Mouse (Mus musculus): ENCODE results near the gene Klf13. TPM values are rescaled to one million over a fixed set of nuclear protein-coding genes. Genes with fewer than 3 reads are reported as not detected.
A peak's percentile ranks its signal among the peaks of the same experiment; 100 is the strongest.

Gene Klf13
- polyA plus RNA-seq, 1 experiment from 2014 or later, result 14.1 TPM

DNA sequence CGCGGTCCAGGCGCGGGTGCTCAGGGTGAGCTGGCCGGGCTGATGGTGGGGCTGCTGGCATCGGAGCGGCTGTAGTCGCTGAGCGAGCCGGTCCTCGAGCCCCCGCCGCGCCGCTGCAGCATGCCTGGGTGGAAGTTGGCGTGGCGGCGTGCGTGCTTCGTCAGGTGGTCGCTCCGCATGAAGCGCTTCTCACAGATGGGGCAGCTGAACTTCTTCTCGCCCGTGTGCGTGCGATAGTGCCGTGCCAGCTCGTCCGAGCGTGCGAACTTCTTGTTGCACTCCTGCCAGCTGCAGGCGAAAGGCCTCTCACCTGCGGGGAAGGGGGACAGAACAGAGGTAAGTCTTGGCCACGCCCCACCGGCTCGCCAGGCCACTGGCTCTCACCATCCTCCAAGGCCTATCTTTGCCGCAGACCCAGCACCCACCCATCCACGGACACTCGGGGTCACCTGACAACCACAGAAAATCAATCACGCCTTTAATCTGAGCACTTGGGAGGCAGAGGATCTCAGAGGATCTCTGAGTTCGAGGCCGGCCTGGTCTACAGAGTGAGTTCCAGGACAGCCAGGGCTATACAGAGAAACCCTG lies 47.1 kb downstream of the Klf13 start:
- Histone ChIP-seq H3K36me3 (peaks cover 26% of the 10 kb centered on the region), H3K4me3 (replicated peaks) (no peak overlapping the region), H3K27ac (no peak overlapping the region), H3K4me2 (no peak overlapping the region), H3K4me1 (replicated peaks) (peaks cover 20% of the 10 kb centered on the region), H3K27me3 (no peaks in the 10 kb centered on the region), H3K9ac (no peak overlapping the region), H3K9me3 (replicated peaks) (no peaks in the 10 kb centered on the region)
- ATAC-seq (ENCODE audit: low read depth) (no peak), DNase-seq (no peak)
- WGBS (ENCODE audit: insufficient replicate concordance), result 87% methylated on average over 43 of the region's 43 CpGs

DNA sequence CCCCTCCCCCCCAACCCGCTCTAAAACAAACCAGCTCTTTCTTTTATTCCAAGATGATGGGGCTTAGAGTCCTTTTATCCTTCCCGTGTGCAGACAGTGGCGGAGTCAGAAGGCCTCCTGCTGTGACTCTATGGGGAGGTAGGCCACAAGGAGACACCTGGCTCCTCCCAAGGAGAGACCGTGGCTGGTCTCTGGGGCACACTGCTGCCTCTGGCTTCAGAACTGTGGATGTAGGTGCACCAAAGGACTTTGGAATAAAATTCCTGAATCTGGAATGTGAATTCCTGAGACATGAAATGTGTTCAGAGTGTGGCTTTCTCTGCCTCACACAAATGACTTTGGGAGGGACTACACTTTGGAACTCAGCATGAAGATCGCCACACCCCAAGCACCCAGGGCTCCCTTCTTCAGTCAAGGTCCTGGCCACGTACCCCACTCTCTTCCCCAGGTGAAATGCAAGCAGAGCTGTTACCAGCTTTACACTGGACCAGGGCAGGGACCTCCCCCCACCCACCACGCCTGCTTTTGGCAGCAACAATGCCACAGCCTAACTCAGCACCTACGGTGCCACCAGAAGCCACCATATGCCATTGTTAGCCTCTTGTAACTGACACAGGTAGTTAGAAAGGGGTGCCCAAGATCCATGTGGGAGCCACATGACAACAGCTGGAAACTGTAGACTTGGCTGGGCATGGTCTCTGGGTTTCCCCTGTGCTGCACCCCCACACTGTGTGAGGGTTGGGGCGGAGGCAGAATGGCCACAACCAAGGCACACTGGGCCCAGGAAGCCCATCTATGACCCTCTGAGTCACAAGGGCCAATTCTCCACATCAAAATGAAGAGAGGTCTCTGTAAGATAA lies 49.4 kb downstream of the Klf13 start:
- WGBS (ENCODE audit: insufficient replicate concordance), result 82% methylated on average over 9 of the region's 9 CpGs
- Histone ChIP-seq H3K4me2 (no peak overlapping the region), H3K4me1 (replicated peaks) (0 out of 2 replicates have a peak, but pooled peaks cover 5% of the 10 kb centered on the region), H3K27ac (no peak overlapping the region), H3K9ac (no peak overlapping the region), H3K36me3 (peaks cover 26% of the 10 kb centered on the region), H3K27me3 (no peaks in the 10 kb centered on the region), H3K4me3 (replicated peaks) (no peak overlapping the region), H3K9me3 (replicated peaks) (no peaks in the 10 kb centered on the region)
- ATAC-seq (ENCODE audit: low read depth) (no peak), DNase-seq (no peak)

DNA sequence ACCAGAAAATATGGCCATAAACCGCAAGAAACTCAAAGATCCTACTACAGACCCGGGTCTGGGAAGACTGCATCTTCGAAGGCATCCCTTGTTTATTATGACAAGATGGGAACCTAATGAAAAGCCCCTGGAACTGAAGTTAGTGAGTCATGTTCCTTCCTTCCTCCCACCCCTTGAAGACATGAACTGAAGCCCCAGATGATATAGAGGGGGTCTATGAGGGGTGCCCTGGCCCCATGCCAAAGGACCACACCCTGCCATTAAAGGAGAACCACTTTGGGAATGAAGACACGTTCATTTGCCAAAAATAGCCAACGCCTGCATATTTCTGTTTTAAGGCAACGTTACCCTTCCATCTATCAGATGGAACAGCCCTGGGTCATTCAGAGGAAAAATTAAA lies 50.0 kb downstream of the Klf13 start:
- WGBS (ENCODE audit: insufficient replicate concordance), result 74% methylated on average over 6 of the region's 6 CpGs
- Histone ChIP-seq H3K4me1 (replicated peaks) (0 out of 2 replicates have a peak, but pooled peaks cover 3% of the 10 kb centered on the region), H3K4me3 (replicated peaks) (no peak overlapping the region)

DNA sequence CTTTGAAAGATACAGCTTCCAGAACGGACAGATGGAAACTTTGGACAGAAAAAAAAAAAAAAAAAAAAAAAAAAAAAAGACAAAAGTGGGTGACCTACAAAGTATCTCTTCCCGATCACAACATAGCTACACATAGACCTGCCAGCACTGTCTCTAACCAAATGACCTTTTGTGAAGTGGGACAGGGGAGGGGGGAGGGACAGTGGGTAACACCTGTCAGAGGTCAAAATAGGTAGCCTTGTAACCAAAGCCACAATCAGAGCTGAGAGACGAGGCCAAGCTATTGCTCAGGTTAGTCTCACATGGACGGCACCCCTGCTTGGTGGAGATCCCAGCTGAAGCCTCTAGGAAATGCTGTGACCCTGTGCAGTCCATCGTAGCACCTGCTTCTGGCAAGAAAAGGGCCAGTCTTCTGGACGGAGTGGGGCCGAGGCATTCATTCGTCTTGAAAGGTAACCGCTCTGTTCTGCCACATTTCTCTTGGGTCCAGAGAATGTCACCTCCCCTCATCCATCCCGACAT lies 51.1 kb downstream of the Klf13 start:
- no peaks in the 10 kb centered on the region; the same call in 1 of the 2 replicates for H3K27me3 ChIP-seq
- DNase-seq, result no peak

More for the DNA sequence above, 50.0 kb downstream of the Klf13 start:
- Histone ChIP-seq H3K4me2 (no peak overlapping the region), H3K9ac (no peak overlapping the region), H3K27me3 (no peaks in the 10 kb centered on the region), H3K36me3 (peaks cover 26% of the 10 kb centered on the region), H3K27ac (no peak overlapping the region), H3K9me3 (replicated peaks) (no peaks in the 10 kb centered on the region)
- ATAC-seq (ENCODE audit: low read depth) (no peak), DNase-seq (no peak)

DNA sequence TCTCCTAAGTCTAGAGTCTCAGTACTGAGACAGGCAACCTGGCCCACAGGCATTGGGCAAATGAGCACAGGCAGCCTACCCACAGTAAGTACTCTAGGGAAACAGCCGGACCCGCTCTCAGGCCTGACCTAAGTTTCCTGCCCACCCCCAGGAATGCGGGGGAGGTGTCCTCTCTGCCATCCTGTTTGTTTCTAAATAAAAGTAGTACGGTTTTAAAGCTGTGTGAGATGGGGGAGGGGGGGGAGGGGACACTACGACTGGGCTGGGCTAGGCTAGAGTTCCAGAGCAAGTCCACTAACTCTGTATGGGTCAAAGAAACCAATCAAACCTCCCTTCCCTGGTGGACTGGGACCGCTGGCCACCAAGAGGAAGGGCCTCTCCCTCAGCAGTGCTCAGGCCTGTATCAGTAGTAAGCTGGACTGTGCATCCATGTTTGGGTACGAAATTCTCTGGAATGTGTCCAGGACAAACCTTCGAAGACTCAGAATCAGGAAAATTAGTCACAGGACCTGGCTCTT lies 51.6 kb downstream of the Klf13 start:
- Histone ChIP-seq H3K4me2 (no peak overlapping the region), H3K36me3 (peaks cover 26% of the 10 kb centered on the region), H3K9me3 (replicated peaks) (no peaks in the 10 kb centered on the region), H3K4me3 (replicated peaks) (no peak overlapping the region), H3K27ac (no peak overlapping the region), H3K9ac (no peak overlapping the region), H3K27me3 (no peaks in the 10 kb centered on the region; the same call in 1 of the 2 replicates), H3K4me1 (replicated peaks) (0 out of 2 replicates have a peak, but pooled peaks cover 3% of the 10 kb centered on the region)
- DNase-seq, result no peak
- peak; percentile 25; the same call in 1 of the 2 replicates for ATAC-seq (ENCODE audit: low read depth)
- 55% methylated on average over 8 of the region's 8 CpGs for WGBS (ENCODE audit: insufficient replicate concordance)

More for the DNA sequence above, 51.1 kb downstream of the Klf13 start:
- H3K4me2 ChIP-seq, result no peak overlapping the region
- no peaks in the 10 kb centered on the region for H3K9me3 ChIP-seq (replicated peaks)
- peaks cover 26% of the 10 kb centered on the region for H3K36me3 ChIP-seq
- no peak for ATAC-seq (ENCODE audit: low read depth)
- 0 out of 2 replicates have a peak, but pooled peaks cover 3% of the 10 kb centered on the region for H3K4me1 ChIP-seq (replicated peaks)
- no peak overlapping the region for H3K9ac ChIP-seq
- H3K4me3 ChIP-seq (replicated peaks), result no peak overlapping the region
- H3K27ac ChIP-seq, result no peak overlapping the region
- WGBS (ENCODE audit: insufficient replicate concordance), result 82% methylated on average over 10 of the region's 10 CpGs

DNA sequence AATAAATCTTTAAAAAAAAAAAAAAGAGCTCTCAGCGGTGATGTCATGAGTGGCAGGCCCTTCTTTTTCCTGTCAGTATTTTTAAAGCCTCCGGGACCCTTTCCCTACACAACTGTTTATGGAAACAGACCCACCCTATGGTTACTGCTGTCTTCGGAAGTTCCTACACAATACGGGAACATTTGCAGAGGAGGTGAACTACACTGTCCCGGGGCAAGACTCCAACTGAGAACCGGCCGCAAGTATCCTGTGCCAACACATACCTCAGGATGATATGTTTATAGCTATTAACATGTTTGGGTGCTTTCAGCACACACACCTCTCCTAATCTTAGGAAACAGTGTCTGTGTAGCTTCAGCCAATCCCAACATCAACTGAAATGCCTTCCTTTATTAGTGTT lies 53.7 kb downstream of the Klf13 start:
- H3K36me3 ChIP-seq, result peaks cover 9% of the 10 kb centered on the region
- no peak for DNase-seq
- H3K27ac ChIP-seq, result no peak overlapping the region
- no peak overlapping the region for H3K9ac ChIP-seq
- H3K4me1 ChIP-seq (replicated peaks), result 0 out of 2 replicates have a peak, but pooled peaks cover 3% of the 10 kb centered on the region
- WGBS (ENCODE audit: insufficient replicate concordance), result 84% methylated on average over 7 of the region's 7 CpGs
- ATAC-seq (ENCODE audit: low read depth), result no peak
- no peak overlapping the region for H3K4me3 ChIP-seq (replicated peaks)
- H3K4me2 ChIP-seq, result no peak overlapping the region
- no peaks in the 10 kb centered on the region for H3K9me3 ChIP-seq (replicated peaks)
- no peaks in the 10 kb centered on the region; the same call in 1 of the 2 replicates for H3K27me3 ChIP-seq

DNA sequence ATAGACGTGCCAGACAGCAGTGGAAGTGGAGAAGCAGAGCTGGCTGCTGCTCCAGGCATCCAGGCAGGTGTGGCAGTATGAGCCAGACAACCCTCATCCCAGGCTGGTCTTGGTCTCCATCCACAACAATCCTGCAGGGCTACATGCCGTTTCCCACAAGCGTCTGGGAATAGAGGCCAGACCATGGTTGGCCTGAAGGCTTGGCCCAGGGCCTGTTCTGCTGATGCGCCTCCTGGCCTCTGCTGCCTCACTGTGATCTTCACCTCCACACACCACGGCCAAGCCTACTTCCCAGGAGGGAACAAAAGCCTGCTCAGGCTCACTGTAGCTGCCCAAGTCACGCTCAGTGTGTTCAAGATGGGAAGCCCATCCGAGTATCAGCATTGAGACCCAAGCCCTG lies 56.0 kb downstream of the Klf13 start:
- H3K4me2 ChIP-seq, result no peak overlapping the region
- 67% methylated on average over 7 of the region's 7 CpGs for WGBS (ENCODE audit: insufficient replicate concordance)
- H3K27ac ChIP-seq, result no peak overlapping the region
- DNase-seq (no peak), ATAC-seq (ENCODE audit: low read depth) (no peak)
- H3K9ac ChIP-seq, result no peak overlapping the region
- H3K4me3 ChIP-seq (replicated peaks), result no peak overlapping the region
- no peaks in the 10 kb centered on the region for H3K36me3 ChIP-seq
- peaks cover 4% of the 10 kb centered on the region for H3K4me1 ChIP-seq (replicated peaks)
- no peaks in the 10 kb centered on the region for H3K9me3 ChIP-seq (replicated peaks)
- H3K27me3 ChIP-seq, result no peaks in the 10 kb centered on the region; the same call in 1 of the 2 replicates

DNA sequence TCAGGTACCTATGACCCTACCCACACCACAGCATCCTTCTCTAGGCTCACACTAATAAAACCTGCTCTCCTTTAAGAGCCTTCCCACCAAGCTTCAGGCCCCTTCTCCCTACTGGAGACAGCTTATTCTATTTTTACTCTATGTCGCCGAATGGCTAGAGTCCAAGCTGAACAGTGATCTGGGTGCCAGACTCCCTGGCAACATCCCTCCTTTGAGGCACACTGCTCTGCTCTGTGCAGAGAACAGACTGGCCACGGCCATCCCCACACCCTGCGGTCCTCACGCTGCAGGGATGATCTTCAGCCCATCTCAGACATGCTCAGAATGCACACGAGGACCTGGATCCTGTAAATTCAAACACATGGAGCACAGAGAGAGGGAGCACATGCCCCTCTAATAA lies 59.1 kb downstream of the Klf13 start:
- ATAC-seq (ENCODE audit: low read depth) (no peak), DNase-seq (no peak)
- H3K9ac ChIP-seq, result no peak overlapping the region
- peaks cover 10% of the 10 kb centered on the region for H3K4me1 ChIP-seq (replicated peaks)
- H3K27me3 ChIP-seq, result peaks cover 2% of the 10 kb centered on the region; the same call in 1 of the 2 replicates
- no peaks in the 10 kb centered on the region for H3K9me3 ChIP-seq (replicated peaks)
- no peak overlapping the region for H3K4me3 ChIP-seq (replicated peaks)
- H3K4me2 ChIP-seq, result no peak overlapping the region
- WGBS (ENCODE audit: insufficient replicate concordance), result 74% methylated on average over 6 of the region's 6 CpGs
- H3K27ac ChIP-seq, result no peak overlapping the region
- H3K36me3 ChIP-seq, result no peaks in the 10 kb centered on the region

DNA sequence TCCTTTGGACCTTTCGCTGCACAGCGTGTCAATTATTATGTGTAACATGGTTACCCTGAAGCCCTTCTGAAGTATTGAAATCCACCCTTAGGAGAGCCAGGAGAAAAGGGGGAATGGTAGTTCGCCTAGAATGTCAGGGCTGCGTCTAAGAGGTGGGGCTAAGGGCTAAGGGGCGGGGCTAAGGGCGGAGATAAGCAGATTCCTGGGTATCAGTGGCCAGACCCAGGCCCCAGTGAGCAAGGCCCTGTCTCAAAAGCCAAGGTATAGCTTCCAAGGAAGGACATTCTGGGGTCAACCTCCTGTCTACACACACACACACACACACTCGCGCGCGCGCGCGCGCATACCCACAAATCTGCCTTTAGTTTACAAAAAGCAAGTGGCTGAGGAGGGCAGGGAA lies 61.1 kb downstream of the Klf13 start:
- Histone ChIP-seq H3K4me2 (peak overlapping the region; percentile 28; the same call in 1 of the 2 replicates), H3K4me1 (replicated peaks) (peaks cover 10% of the 10 kb centered on the region), H3K27ac (no peak overlapping the region), H3K36me3 (no peaks in the 10 kb centered on the region), H3K9me3 (replicated peaks) (no peaks in the 10 kb centered on the region), H3K4me3 (replicated peaks) (no peak overlapping the region), H3K27me3 (peaks cover 6% of the 10 kb centered on the region), H3K9ac (no peak overlapping the region)
- no peak for DNase-seq
- no peak for ATAC-seq (ENCODE audit: low read depth)
- WGBS (ENCODE audit: insufficient replicate concordance), result 38% methylated on average over 14 of the region's 14 CpGs

DNA sequence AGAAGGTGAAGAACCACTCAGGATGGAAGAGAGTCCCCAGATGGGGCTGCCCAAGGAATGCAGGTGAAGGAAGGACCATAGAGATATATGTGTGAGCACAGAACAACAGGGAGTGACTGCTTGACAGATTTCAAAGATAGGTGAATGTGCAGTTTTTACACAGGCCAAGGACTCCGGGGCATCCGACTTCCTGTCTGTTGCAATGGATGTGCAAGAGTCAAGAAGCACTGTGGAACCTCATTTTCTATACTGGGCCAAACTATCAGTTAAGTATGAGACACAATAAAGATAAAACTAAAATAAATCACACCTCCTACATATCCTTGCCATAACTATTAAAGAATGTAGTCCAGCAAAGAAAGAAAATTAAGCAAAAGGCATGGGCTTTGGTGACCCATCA lies 62.1 kb downstream of the Klf13 start:
- Histone ChIP-seq H3K36me3 (no peaks in the 10 kb centered on the region), H3K4me2 (no peak overlapping the region), H3K27me3 (peaks cover 6% of the 10 kb centered on the region; the same call in 1 of the 2 replicates), H3K9ac (no peak overlapping the region), H3K9me3 (replicated peaks) (no peaks in the 10 kb centered on the region), H3K27ac (no peak overlapping the region), H3K4me1 (replicated peaks) (peaks cover 10% of the 10 kb centered on the region), H3K4me3 (replicated peaks) (no peak overlapping the region)
- 33% methylated on average over 2 of the region's 2 CpGs for WGBS (ENCODE audit: insufficient replicate concordance)
- DNase-seq, result no peak
- 0 out of 2 replicates have a peak, but pooled peaks have one; percentile 31 for ATAC-seq (ENCODE audit: low read depth)

DNA sequence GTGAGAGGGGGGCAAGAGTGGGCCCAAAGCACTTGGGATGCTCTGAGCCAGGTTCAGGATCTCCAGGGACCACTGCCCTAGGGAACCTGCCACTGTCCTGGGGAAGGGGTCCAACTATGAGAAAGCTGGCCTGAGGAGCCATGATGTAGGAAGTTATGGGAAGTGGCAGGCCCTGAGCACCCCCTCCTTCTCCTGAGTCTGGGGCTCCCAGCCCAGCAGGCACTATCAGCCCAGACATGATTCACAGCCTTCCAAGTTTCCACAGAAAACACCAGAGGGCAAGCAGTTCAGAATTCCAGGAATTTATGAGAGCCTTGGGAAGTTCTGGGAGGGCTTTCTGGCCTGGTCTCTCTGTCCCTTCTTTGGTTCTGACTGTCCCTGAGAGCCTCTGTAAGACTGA lies 63.0 kb downstream of the Klf13 start:
- ATAC-seq (ENCODE audit: low read depth) (no peak), DNase-seq (no peak)

More for the DNA sequence above, 63.0 kb downstream of the Klf13 start:
- no peaks in the 10 kb centered on the region for H3K36me3 ChIP-seq
- H3K9me3 ChIP-seq (replicated peaks), result no peaks in the 10 kb centered on the region
- H3K4me3 ChIP-seq (replicated peaks), result no peak overlapping the region
- H3K27me3 ChIP-seq, result peaks cover 6% of the 10 kb centered on the region; the same call in 1 of the 2 replicates
- H3K27ac ChIP-seq, result no peak overlapping the region
- no peak overlapping the region for H3K4me2 ChIP-seq
- no peak overlapping the region for H3K9ac ChIP-seq
- H3K4me1 ChIP-seq (replicated peaks), result peaks cover 10% of the 10 kb centered on the region

Data from liver, embryonic 13.5 days (tissue).